Mouse (Mus musculus) adipocyte (in vitro differentiated cells): Measurements from ENCODE around the gene Card6.

Experiments used
- DNase-seq: peaks from one replicate; pipeline ENCODE4 v3.0.0-alpha.2; 2016; ENCODE audit warnings: low spot score

Card6 gene

DNA sequence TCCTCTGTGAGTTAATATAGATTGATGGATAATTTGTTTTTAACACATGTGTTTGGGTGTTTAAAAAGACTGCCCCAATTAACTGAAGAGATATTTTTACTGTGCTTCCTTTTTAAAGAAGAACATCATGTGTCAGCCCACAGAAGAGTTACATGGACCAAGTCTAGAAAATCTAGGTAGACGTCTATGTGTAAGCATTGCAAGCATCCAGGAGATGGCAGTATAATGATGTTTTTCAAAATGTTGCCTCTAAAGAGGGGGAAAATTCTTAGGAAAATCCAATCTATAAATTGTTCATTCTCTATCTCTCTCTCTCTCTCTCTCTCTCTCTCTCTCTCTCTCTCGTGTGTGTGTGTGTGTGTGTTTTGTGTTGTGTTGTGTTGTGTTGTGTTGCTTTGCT is 22.2 kb downstream of the Card6 start:
- peak; percentile 53 for DNase-seq

- DNase-seq = no peak
Measured at GRCm38 (mm10) chr15:5081235-5081634, 27.1 kb downstream of the Card6 start.

GRCm38 (mm10) chr15:5068801-5069518 is 39.4 kb downstream of the Card6 start:
- no peak for DNase-seq

DNA sequence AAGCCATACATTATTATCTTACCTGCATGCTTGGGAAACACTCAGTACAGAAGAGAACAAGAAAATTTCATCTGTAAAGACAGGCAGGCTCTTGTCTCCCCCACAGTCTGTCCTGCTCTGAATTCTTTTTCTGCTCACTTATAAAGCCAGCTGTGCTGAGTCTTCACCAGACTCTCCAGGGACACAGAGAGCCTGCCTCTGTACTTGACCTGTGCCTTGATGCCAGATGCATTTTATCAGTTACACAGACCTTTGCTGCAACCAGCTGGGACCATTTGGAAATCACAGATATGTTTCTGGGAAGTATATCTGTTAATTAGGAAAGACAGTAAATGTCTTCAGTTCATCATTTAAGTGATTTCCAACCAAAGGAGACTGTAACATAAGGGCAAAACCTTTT is 44.7 kb downstream of the Card6 start, which contains the start of gene C7:
Gene C7 (minus strand): TSS at position 106 of the 400 bp plus-strand sequence.
- no peak for DNase-seq
